Mouse (Mus musculus) ES-E14 (cell line): ENCODE results near the gene Arhgef19.

Experiments
- CHD2 ChIP-seq: IDR thresholded peaks from 2 replicates; pipeline ENCODE4 v1.6.1; 2014; ENCODE audit warnings: mild to moderate bottlenecking, low read depth, low read length, inconsistent platforms
- HCFC1 ChIP-seq: IDR thresholded peaks from 2 replicates; pipeline ENCODE4 v1.6.1; 2012; ENCODE audit warnings: low read length, inconsistent platforms, borderline replicate concordance; ENCODE audit not compliant: insufficient read depth
- ZNF384 ChIP-seq: IDR thresholded peaks from 2 replicates; pipeline ENCODE4 v1.6.1; 2012; ENCODE audit warnings: low read depth, low read length, inconsistent platforms

DNA sequence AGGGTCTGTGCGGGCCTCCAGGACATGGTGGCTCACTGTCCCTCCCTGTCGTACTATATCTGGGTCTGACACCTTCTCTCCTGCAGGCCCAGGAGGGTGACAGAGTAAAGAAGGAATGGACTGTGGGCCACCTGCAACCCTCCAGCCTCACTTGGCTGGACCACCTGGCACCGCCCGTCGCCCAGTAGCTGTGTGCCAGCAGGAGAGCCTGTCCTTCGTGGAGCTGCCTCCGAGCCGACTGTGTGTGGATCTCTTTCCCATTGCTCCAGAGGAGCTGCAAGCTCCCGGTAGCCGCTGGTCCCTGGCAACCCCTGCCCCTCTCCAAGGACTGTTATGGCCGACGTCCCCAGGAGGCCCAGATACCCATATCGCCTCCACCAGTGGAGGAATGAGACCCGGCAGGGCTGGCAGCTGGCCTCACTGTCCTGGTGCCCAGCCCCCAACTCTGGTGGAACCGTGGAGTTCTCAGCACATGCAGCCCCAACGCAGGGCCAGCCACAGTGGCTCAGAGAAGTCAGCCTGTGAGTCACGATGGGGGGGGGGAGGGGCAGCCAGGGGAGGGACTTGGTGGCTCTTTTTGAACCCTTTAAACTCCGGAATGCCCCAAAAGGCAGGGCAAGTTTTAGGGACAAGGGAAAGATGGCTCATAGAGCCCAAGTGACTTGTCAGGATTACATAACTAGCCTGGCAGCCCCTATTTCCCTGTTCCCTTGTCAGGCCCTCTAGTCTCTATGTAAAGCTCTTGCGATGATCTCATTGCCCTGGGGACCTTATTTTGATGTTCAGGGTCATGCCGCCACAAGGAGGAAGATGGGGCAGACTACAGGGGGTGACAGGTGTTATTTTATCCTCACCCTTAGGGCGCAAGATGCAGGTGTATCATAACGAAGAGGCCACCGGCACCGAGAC is 7.0 kb downstream of the Arhgef19 start:
- TF ChIP-seq ZNF384 (no peak), HCFC1 (no peak), CHD2 (no peak)
